Mouse (Mus musculus) heart, embryonic 13.5 days (tissue): Measurements from ENCODE around the gene Dtx3. TPM values are rescaled to one million over a fixed set of nuclear protein-coding genes. Genes with fewer than 3 reads are reported as not detected.
A peak's percentile ranks its signal among the peaks of the same experiment; 100 is the strongest.

Experiments used
- ATAC-seq: fragments of 200-750 bp; cut with Nextera tagmentation; 2 replicates; pipeline ENCODE4 v1.8.0; 2017; ENCODE audit warnings: moderate TSS enrichment; ENCODE audit not compliant: insufficient number of reproducible peaks, low FRiP score, low TSS enrichment; ENCODE audit errors: extremely low read depth
- H3K27ac ChIP-seq: fragments of 300-500 bp; sonication (generic); replicated peaks from 2 replicates; pipeline ENCODE4 v1.5.1; 2015; ENCODE audit warnings: moderate library complexity, mild to moderate bottlenecking, inconsistent platforms
- H3K27me3 ChIP-seq: fragments of 300-500 bp; sonication (generic); replicated peaks from 2 replicates; pipeline ENCODE4 v1.6.1; 2015; ENCODE audit warnings: mild to moderate bottlenecking, inconsistent platforms
- H3K36me3 ChIP-seq: fragments of 300-500 bp; sonication (generic); 2 replicates; pipeline ENCODE4 v1.6.1; 2015; ENCODE audit warnings: mild to moderate bottlenecking, inconsistent platforms
- H3K4me1 ChIP-seq: fragments of 300-500 bp; sonication (generic); 2 replicates; pipeline ENCODE4 v1.6.1; 2015; ENCODE audit warnings: inconsistent platforms
- H3K4me2 ChIP-seq: fragments of 300-500 bp; sonication (generic); 2 replicates; pipeline ENCODE4 v1.6.1; 2015; ENCODE audit warnings: inconsistent platforms, mild to moderate bottlenecking, moderate library complexity
- H3K4me3 ChIP-seq: fragments of 300-500 bp; sonication (generic); 2 replicates; pipeline ENCODE4 v1.5.1; 2015; ENCODE audit warnings: moderate library complexity, mild to moderate bottlenecking, inconsistent platforms
- H3K9ac ChIP-seq: fragments of 300-500 bp; sonication (generic); 2 replicates; pipeline ENCODE4 v1.6.1; 2015; ENCODE audit warnings: inconsistent platforms, mild to moderate bottlenecking, moderate library complexity
- H3K9me3 ChIP-seq: fragments of 300-500 bp; sonication (generic); 2 replicates; pipeline ENCODE4 v1.6.1; 2016; ENCODE audit warnings: inconsistent platforms
- WGBS: fragments of 180-500 bp; shearing (Covaris S2); methylation state at CpG from one replicate; pipeline ENCODE4 v1.1.7; 2015; ENCODE audit warnings: mixed read lengths; 5-methylcytosine and 5-hydroxymethylcytosine counted together
- polyA plus RNA-seq: library from polyadenylated mRNA; unstranded; fragments of >200 nt; fragmentation: Nextera tagmentation; extraction: Ambion mirVana; gene quantifications from 2 replicates; pipeline ENCODE4 v1.2.1, GENCODE M21; 2015

Gene Dtx3
- polyA plus RNA-seq, 1 experiment from 2014 or later, result 65.2 TPM

GRCm38 (mm10) chr10:127174170-127174569 is 21.4 kb downstream of the Dtx3 start:
- 78% methylated on average over 7 of the region's 7 CpGs for WGBS

GRCm38 (mm10) chr10:127173148-127174065 is 22.1 kb downstream of the Dtx3 start:
- Histone ChIP-seq H3K27me3 (peaks cover 98% of the 10 kb centered on the region), H3K27ac (no peak overlapping the region), H3K4me2 (no peak overlapping the region), H3K4me1 (peaks cover 28% of the 10 kb centered on the region), H3K9ac (no peak overlapping the region), H3K4me3 (no peak overlapping the region), H3K9me3 (no peaks in the 10 kb centered on the region), H3K36me3 (no peaks in the 10 kb centered on the region)
- no peak for ATAC-seq
- 72% methylated on average over 16 of the region's 16 CpGs for WGBS

More at GRCm38 (mm10) chr10:127174170-127174569, 21.4 kb downstream of the Dtx3 start:
- H3K4me1 ChIP-seq, result peaks cover 32% of the 10 kb centered on the region
- no peak overlapping the region for H3K4me2 ChIP-seq
- H3K9ac ChIP-seq, result no peak overlapping the region
- no peaks in the 10 kb centered on the region for H3K9me3 ChIP-seq
- H3K4me3 ChIP-seq, result no peak overlapping the region
- peaks cover 98% of the 10 kb centered on the region for H3K27me3 ChIP-seq
- no peak for ATAC-seq
- H3K27ac ChIP-seq, result no peak overlapping the region
- H3K36me3 ChIP-seq, result no peaks in the 10 kb centered on the region

DNA sequence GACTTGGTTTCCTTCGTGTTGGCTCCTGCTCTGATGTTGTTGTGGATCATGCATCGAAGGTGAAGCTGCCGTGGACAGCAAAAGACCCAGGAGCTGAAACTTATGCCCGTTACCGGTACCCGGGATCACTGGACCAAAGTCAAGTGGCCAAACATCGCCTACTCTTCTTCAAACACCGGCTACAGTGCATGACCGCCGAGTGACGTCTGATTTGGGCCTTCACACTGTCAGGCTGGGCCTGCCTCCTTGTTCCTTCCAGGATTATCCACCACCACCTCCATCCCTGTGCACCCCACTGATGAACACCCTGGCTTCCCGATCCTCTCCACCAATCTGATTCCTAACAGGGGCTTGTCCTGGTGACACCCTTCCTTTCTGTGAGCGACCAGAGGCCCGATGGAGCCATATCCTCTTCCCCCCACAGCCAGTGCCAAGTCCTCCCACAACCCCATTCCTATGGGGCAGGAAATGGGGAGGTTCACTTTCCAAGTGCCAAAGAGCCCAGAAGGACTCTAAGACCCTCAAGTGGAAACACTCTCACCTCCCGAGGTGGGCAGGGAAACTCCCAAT is 23.8 kb downstream of the Dtx3 start:
- Histone ChIP-seq H3K27me3 (peaks cover 99% of the 10 kb centered on the region), H3K27ac (no peak overlapping the region), H3K9me3 (no peaks in the 10 kb centered on the region), H3K4me1 (peaks cover 26% of the 10 kb centered on the region), H3K9ac (no peak overlapping the region), H3K36me3 (no peaks in the 10 kb centered on the region), H3K4me3 (no peak overlapping the region), H3K4me2 (no peak overlapping the region)
- 77% methylated on average over 15 of the region's 15 CpGs for WGBS
- no peak for ATAC-seq

DNA sequence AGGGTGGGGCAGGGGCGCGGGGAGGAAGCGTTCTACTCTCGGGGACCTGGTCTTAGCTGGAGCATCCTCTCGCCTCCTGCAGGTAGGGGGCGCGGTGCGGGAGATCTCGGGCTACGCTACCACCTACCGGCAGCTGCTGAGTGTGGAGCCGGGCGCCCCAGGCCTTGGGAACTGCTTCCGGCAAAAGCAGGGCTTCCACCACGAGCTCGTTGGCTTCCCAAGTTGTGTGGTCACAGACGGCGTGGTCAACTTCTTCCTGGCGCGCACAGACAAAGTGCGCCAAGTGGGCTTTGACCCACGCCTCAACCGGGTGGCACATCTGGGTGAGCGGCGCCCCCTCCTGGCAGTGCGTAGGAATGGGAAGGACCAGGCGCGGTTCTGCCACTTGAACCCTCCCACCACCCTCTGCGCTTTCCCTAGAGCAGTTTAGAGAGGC is 24.7 kb downstream of the Dtx3 start:
- no peak overlapping the region for H3K27ac ChIP-seq
- ATAC-seq, result peak; percentile 28; the same call in 1 of the 2 replicates
- peak overlapping the region; percentile 48 for H3K4me3 ChIP-seq
- no peaks in the 10 kb centered on the region for H3K36me3 ChIP-seq
- H3K4me2 ChIP-seq, result peak overlapping the region; percentile 66
- WGBS, result 1% methylated on average over 29 of the region's 29 CpGs
- peak overlapping the region; percentile 8; the same call in 1 of the 2 replicates for H3K9ac ChIP-seq
- H3K4me1 ChIP-seq, result peaks cover 35% of the 10 kb centered on the region
- peaks cover 99% of the 10 kb centered on the region for H3K27me3 ChIP-seq
- no peaks in the 10 kb centered on the region for H3K9me3 ChIP-seq

DNA sequence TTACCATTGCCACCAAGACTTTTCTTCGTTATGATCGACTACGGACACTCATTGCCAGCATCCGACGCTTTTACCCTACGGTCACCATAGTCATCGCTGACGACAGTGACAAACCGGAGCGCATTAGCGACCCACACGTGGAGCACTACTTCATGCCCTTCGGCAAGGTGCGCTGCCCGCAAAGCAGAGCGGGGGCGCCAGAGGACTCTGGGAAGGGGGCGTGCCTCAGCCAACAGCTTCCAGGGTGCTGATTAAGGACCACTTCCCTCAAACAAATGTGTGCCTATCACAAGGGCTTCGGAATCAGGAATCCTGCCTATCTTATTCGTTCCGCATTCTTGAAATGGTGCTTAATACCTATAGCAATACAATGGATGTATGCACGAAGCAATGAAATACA is 25.5 kb downstream of the Dtx3 start:
- Histone ChIP-seq H3K4me1 (peaks cover 43% of the 10 kb centered on the region), H3K36me3 (no peaks in the 10 kb centered on the region), H3K4me3 (peak overlapping the region; percentile 48), H3K9me3 (no peaks in the 10 kb centered on the region), H3K27ac (no peak overlapping the region), H3K9ac (no peak overlapping the region), H3K4me2 (peak overlapping the region; percentile 66), H3K27me3 (peaks cover 99% of the 10 kb centered on the region)
- no peak for ATAC-seq
- 1% methylated on average over 22 of the region's 22 CpGs for WGBS

- Histone ChIP-seq H3K4me1 (peaks cover 48% of the 10 kb centered on the region), H3K4me2 (peak overlapping the region; percentile 27; the same call in 1 of the 2 replicates), H3K9me3 (no peaks in the 10 kb centered on the region), H3K36me3 (no peaks in the 10 kb centered on the region), H3K9ac (no peak overlapping the region), H3K4me3 (no peak overlapping the region), H3K27me3 (peaks cover 99% of the 10 kb centered on the region), H3K27ac (no peak overlapping the region)
- ATAC-seq, result no peak
- WGBS, result 20% methylated on average over 10 of the region's 10 CpGs
Observed at GRCm38 (mm10) chr10:127167614-127168192, 27.8 kb downstream of the Dtx3 start.

- ATAC-seq, result no peak
- H3K4me2 ChIP-seq, result peak overlapping the region; percentile 100
- H3K9me3 ChIP-seq, result no peaks in the 10 kb centered on the region
- H3K27ac ChIP-seq, result no peak overlapping the region
- WGBS, result 18% methylated on average over 15 of the region's 15 CpGs
- no peak overlapping the region; the same call in 1 of the 2 replicates for H3K9ac ChIP-seq
- peak overlapping the region; percentile 66 for H3K4me3 ChIP-seq
- peaks cover 94% of the 10 kb centered on the region for H3K27me3 ChIP-seq
- H3K36me3 ChIP-seq, result no peaks in the 10 kb centered on the region
- peaks cover 48% of the 10 kb centered on the region for H3K4me1 ChIP-seq
Observed at GRCm38 (mm10) chr10:127166771-127167613, 28.5 kb downstream of the Dtx3 start.

DNA sequence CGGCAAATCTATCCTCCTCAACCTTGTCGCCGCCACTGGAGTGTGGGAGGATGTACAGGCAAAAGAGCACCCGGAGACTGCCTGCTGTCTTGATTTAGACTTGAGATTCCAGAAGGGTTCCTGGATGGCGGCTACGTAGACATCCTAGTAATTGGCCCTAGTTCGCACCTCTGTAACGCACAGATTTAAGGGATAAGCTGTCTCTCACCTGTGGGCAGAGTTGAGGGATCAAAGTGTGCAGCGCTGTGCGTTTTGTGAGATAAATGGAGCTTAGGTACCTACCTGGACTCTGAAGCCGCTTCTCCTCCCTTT is 29.2 kb downstream of the Dtx3 start:
- H3K27ac ChIP-seq, result no peak overlapping the region
- no peak for ATAC-seq

GRCm38 (mm10) chr10:127165654-127166403 is 29.7 kb downstream of the Dtx3 start:
- 1% methylated on average over 54 of the region's 56 CpGs for WGBS
- Histone ChIP-seq H3K9me3 (no peaks in the 10 kb centered on the region), H3K4me1 (peaks cover 45% of the 10 kb centered on the region), H3K9ac (peak overlapping the region; percentile 80), H3K27me3 (peaks cover 83% of the 10 kb centered on the region), H3K4me3 (peak overlapping the region; percentile 66), H3K36me3 (no peaks in the 10 kb centered on the region), H3K27ac (no peak overlapping the region), H3K4me2 (peak overlapping the region; percentile 100)
- ATAC-seq, result no peak

More for the DNA sequence above, 29.2 kb downstream of the Dtx3 start:
- peak overlapping the region; percentile 66 for H3K4me3 ChIP-seq
- no peaks in the 10 kb centered on the region for H3K9me3 ChIP-seq
- H3K27me3 ChIP-seq, result peaks cover 88% of the 10 kb centered on the region
- H3K4me1 ChIP-seq, result peaks cover 48% of the 10 kb centered on the region
- peak overlapping the region; percentile 80; the same call in 1 of the 2 replicates for H3K9ac ChIP-seq
- no peaks in the 10 kb centered on the region for H3K36me3 ChIP-seq
- WGBS, result 5% methylated on average over 11 of the region's 11 CpGs
- H3K4me2 ChIP-seq, result peak overlapping the region; percentile 100

DNA sequence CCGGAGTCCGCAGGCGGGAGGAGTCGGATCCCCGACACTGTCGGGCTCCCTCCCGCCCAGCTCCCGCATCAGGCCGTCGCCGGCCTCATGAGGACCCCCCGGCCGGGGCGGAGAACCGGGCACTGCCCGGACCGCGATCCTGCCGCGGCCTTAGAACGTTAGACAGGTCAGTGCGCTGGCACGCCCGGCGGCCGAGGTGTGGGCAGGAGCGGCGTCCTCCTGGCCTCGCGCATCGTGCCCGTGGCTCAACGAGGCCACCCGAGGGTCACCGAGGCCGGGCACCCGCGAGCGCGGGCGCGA is 30.2 kb downstream of the Dtx3 start:
- no peaks in the 10 kb centered on the region for H3K36me3 ChIP-seq
- peak overlapping the region; percentile 66 for H3K4me3 ChIP-seq
- H3K27ac ChIP-seq, result no peak overlapping the region
- ATAC-seq, result 0 out of 2 replicates have a peak, but pooled peaks have one; percentile 7
- peak overlapping the region; percentile 80 for H3K9ac ChIP-seq
- peak overlapping the region; percentile 100 for H3K4me2 ChIP-seq
- no peaks in the 10 kb centered on the region for H3K9me3 ChIP-seq
- peaks cover 39% of the 10 kb centered on the region for H3K4me1 ChIP-seq
- peaks cover 81% of the 10 kb centered on the region for H3K27me3 ChIP-seq
- under 1% methylated on average over 40 of the region's 42 CpGs for WGBS
